Mouse (Mus musculus): ENCODE data around the gene Arid1b.

- TF ChIP-seq ZNF384 (IDR thresholded peaks at IDR 0.05; ENCODE audit: low read depth, low read length) (no peak), HCFC1 (IDR thresholded peaks at IDR 0.05; ENCODE audit: borderline replicate concordance, insufficient read depth, low read length) (no peak), ZC3H11A (IDR thresholded peaks at IDR 0.05; ENCODE audit: borderline replicate concordance, low read depth, low read length) (no peak)
These were observed 47.6 kb upstream of the Arid1b start for GRCm38 (mm10) chr17:4946421-4946974.

Measured in ES-E14 (cell line).